Mouse (Mus musculus) c-Kit-negative CD71-positive TER-119-positive erythroid progenitor cells, embryonic 14.5 days (primary cell): Measurements from ENCODE around the gene Pou2f3.
"Not testable (repeated sequence)": the region's sequence is repeated elsewhere in the genome, so short reads cannot be mapped to it uniquely, and the experiment has no call there.

Experiments used
- DNase-seq: peaks from one replicate; pipeline ENCODE4 v3.0.0-alpha.2; 2013; ENCODE audit warnings: low read depth, low spot score

The Pou2f3 gene

DNA sequence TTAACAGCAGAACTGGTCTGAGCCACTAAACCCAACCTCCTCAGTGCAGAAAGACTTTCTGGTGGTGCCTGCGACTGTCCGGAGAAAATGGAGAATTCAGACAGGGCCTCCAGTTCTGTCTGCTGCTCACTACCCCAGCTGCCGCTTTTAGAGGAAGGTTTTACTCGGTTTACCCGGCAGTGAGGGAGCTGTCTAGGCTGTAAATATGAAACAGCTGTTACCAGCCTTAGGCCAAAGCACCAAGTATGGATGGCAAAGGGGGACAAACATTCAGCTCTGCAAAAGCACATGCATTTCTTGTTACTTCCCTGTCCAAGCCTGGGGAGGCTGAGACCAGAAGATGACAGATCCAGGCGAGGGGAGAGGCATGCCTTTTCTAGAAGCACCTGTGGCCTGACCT is 43.8 kb downstream of the Pou2f3 start:
- no peak for DNase-seq

DNA sequence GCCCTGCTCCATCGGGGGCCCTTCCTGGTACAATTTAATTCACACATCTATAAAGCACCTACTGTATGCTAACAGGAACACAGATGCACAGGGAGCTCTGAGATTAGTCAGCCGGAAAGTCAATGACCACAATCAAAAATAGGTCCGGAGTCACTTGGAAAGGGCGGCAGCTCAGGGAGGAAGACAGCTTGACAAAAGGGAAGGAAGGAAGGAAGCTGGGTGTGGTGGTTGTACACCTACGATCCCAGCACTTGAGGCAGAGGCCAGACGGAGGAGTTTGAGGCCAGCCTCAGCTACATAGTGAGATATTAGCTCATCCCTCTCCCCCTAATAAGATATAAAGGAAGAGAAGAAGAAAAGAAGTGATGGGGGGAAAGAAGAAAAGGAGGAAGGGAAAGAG is 54.2 kb downstream of the Pou2f3 start:
- no peak for DNase-seq

DNA sequence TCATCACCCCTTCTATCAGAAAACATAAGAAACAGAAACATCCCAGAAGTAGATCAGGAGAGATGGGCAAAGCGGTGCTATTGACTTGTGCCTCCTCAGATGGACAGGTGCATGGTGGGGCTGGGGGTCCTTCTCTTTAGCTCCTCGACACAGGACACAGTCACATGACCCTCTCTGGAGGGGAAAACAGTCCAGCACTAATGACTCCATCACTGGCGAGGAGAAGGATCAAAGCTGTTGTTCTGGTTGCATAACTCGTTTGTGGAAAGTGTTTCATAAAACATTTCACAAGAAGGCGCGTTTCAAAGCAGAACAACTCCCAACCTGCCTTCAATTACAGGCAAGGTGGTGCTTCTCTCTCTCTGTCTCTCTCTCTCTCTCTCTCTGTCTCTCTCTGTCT is 58.4 kb downstream of the Pou2f3 start:
- DNase-seq, result no peak

- no peak for DNase-seq
Measured at GRCm38 (mm10) chr9:43150957-43151356, 59.2 kb downstream of the Pou2f3 start.

DNA sequence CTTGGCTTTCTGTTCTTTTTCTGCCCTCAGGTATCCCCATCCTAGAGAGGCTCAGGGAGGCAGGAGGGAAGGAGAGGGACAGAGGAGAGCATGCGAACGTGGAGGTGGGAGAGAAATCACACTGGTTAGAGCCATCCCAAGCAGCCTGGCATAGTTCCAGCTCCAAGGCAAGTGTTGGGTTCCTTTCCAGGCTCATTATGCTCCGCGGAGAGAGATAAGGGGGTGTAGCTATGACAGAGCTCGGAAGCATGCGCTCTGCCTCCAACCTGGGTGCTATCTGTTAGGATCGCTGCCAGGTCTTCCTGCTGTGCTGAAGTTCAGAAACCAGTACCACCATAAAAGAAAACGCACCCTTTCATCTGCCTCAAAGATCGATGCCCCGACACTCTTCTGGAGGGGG is 60.1 kb downstream of the Pou2f3 start:
- DNase-seq, result no peak

GRCm38 (mm10) chr9:43149498-43149897 is 60.7 kb downstream of the Pou2f3 start:
- DNase-seq, result no peak

- no peak for DNase-seq
Measured at GRCm38 (mm10) chr9:43145196-43145595, 65.0 kb downstream of the Pou2f3 start.

GRCm38 (mm10) chr9:43144206-43144810 is 65.9 kb downstream of the Pou2f3 start:
- no peak for DNase-seq

- peak; percentile 58 for DNase-seq
Measured at GRCm38 (mm10) chr9:43141839-43142238, 68.3 kb downstream of the Pou2f3 start.

- no peak for DNase-seq
Measured at GRCm38 (mm10) chr9:43133525-43133924, 76.6 kb downstream of the Pou2f3 start.

- DNase-seq, result no peak
Measured at GRCm38 (mm10) chr9:43132380-43132779, 77.8 kb downstream of the Pou2f3 start.

- no peak for DNase-seq
Measured at GRCm38 (mm10) chr9:43131940-43132339, 78.2 kb downstream of the Pou2f3 start.

DNA sequence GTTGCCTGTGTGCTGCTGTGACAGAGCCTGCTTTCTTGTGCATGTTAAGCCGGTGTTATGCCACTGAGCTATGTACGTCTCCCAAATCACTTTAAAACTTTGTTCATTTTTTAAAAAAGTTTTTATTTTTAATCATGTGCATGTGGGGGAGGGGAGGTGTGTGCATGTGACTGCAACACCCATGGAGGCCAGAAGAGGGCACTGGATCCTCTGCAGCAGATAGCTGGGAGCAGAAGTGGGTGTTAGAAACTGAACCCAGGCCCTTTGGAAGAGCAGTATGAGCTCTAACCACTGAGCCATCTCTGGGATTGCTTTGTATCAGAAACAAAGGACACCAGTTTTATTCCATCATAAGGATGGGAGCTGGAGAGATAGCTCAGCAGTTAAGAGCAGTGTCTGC is 79.5 kb downstream of the Pou2f3 start:
- no peak for DNase-seq

DNA sequence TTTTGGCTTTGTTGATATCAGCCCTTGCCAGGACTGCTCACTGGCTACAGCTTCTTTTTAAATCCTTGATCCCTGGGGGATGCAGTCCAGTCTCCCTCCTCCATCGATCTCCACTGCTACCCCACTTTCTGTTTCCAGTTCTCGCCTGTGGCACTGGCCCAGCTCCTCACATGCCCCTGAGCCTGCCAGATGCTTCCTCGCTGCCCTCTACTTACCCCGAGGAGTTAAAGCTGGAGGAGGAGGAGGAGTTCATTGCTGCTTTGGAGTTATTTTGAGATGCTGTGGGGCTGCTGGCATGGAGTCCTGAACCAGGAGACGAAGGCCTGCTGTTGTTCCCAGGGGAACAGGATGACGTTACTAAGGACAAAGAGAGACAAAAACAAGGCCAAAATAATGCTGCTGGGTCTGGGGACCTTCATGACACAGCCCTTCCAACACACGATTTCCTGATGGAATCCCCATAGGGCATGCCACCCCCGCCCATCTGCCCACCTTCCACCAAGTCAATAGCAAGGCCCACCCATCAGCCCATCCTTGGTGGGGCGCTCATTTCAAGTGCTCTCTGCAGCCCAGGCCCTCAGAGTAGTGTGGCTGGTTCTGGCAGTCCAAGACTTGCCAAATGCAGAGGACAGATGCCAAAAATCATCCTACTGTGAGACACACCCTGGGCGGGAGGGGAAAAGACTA is 82.9 kb downstream of the Pou2f3 start:
- DNase-seq, result no peak

DNA sequence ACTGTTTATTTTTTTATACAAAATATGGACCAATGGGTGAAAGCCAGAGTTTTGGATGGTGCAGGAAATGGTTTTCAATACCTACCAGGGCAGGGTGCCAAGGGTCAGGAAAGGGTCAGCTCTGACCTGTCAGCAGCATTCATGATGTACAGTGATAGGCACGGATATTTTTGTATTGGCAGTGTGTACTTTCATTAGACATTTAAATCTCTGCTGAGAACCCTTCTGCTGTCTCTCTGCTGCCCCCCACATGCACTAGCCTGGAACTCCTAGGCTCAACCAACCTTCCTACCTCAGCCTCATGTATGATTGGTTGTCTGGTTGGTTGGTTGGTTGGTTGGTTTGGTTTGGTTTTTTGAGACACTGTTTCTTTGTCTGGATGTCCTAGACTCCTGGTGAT is 87.8 kb downstream of the Pou2f3 start:
- no peak for DNase-seq

- not testable (repeated sequence) for DNase-seq
Measured at GRCm38 (mm10) chr9:43121948-43122347, 88.2 kb downstream of the Pou2f3 start.

- no peak for DNase-seq
Measured at GRCm38 (mm10) chr9:43116997-43117336, 93.2 kb downstream of the Pou2f3 start.

DNA sequence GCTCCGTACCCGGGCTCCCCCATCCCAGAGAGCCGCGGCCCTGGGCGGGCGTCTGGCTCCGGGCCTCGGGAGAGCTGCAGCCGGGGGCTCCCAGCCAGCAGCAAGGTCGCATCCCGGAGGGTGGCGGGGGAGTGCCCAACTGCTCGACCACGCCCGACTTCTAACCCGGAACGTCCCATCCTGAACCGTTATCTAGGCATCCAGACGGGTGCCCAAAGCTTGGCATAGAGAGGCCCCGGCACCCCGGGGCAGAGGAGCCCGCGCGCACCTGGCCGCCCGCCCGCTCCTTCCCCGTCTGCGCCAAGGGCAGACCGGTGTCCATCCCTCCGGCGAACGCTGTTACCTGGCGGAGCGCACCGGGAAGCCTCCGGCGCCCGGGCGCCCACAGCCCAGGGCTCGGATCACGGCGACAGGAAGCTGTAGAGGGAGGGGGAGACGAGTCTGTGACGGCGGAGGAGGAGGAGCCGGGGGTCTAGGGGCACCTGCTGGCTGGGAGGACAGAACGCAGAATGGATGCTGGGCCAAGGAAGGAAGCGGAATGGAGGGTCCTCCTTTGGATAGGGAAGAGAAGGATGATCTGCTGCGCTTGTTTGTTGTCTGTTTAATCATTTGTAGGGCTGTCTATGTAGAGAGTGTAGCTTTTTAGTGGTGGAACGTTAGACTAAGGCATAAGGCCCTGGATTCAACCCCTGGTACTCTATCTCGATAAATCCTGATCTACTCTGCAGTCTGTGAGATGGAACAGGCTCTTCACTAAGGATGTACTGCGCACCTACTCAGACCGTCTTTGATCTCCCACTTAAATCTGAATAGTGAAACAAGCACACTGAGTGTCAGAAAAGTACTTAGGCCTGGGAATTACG is 93.8 kb downstream of the Pou2f3 start, which contains the start of gene Tmem136:
Gene Tmem136 (minus strand): TSS at position 437 of the 863 bp plus-strand sequence.
- DNase-seq, result peak; percentile 87

GRCm38 (mm10) chr9:43115431-43116133 is 94.6 kb downstream of the Pou2f3 start:
- DNase-seq, result no peak

DNA sequence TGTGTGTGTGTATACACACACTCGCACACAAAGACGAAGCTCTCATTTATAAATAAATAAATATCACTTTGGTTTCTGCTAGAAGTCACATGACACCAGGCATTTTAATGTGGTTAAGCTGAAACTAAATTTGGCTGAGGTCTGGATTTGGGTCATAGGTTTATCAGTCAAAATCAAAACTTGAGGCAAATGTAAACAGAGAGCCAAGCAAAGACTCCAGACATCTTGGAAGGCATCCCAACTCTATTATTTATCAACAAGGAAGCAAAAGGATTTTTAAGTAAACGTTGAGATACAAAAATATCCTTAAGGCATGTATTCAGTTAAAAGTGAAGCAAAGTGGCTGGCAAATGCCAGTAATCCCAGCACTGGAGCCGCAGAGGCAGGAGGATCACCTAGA is 95.3 kb downstream of the Pou2f3 start:
- no peak for DNase-seq

DNA sequence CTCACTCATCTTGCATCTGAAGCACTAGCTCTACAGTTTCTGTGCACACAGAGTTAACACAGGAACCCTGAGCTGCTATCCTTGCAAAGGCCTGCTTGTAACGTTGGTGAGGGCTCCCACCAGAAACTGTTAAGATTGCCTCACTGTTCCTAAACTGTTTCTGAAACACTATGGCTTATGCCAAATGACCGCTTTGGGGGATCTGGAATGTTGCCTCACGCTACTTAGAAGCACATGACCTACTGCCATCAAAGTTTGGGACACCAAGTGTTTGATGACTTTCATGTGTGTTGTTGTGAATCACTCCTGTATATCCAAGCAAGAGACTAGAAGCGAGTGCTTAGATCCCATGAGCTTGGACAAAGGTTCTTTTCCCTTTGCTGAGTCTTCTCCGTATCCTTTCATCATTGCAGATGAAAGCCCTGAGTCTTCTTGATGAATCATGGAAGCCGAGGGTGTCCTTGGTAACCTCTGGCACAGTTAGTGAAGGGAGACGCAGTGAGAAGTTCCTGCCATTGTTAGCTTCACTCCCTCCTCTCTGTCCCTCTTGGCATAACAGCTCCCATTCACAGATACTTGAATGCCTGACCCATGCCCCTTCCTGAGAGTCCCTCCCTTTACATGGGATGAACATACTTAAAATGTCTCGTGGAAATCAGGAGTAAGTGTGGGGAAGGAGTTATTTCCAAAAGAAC is 99.7 kb downstream of the Pou2f3 start:
- no peak for DNase-seq
